Mouse (Mus musculus): ENCODE measurements around the gene Tnxb. TPM values are rescaled to one million over a fixed set of nuclear protein-coding genes. Genes with fewer than 3 reads are reported as not detected.
"Not testable (repeated sequence)": the region's sequence is repeated elsewhere in the genome, so short reads cannot be mapped to it uniquely, and the experiment has no call there.

Gene Tnxb
- polyA plus RNA-seq, 1 experiment from 2014 or later: 0.04 TPM

- H3K36me3 ChIP-seq (ENCODE audit: control insufficient read depth, insufficient read depth, low read length): no peaks in the 10 kb centered on the region
- H3K4me1 ChIP-seq (ENCODE audit: control insufficient read depth, insufficient read depth, low read length): peaks cover 4% of the 10 kb centered on the region; the same call in 1 of the 2 replicates
- peak overlapping the region; percentile 85 for H3K27ac ChIP-seq (ENCODE audit: low read depth, low read length)
- DNase-seq (ENCODE audit: low spot score) (peak; percentile 44), ATAC-seq (peak; percentile 66; the same call in 1 of the 2 replicates)
- no peaks in the 10 kb centered on the region for H3K27me3 ChIP-seq (replicated peaks; ENCODE audit: control insufficient read depth, insufficient read depth, low read length)
- H3K9me3 ChIP-seq (replicated peaks; ENCODE audit: control insufficient read depth, low read length): no peaks in the 10 kb centered on the region
- no peak overlapping the region for H3K4me2 ChIP-seq (ENCODE audit: low read length)
- H3K9ac ChIP-seq (ENCODE audit: low read length): no peak overlapping the region
- no peak overlapping the region for H3K4me3 ChIP-seq (ENCODE audit: low read depth, low read length)
- 53% methylated on average over 14 of the region's 14 CpGs for WGBS
These were observed 29.5 kb downstream of the Tnxb start for GRCm38 (mm10) chr17:34699575-34700408.

GRCm38 (mm10) chr17:34700671-34701071 lies 30.3 kb downstream of the Tnxb start:
- DNase-seq (ENCODE audit: low spot score): no peak
- Histone ChIP-seq H3K36me3 (ENCODE audit: control insufficient read depth, insufficient read depth, low read length) (no peaks in the 10 kb centered on the region), H3K27me3 (replicated peaks; ENCODE audit: control insufficient read depth, insufficient read depth, low read length) (no peaks in the 10 kb centered on the region), H3K4me2 (ENCODE audit: low read length) (no peak overlapping the region), H3K27ac (ENCODE audit: low read depth, low read length) (0 out of 2 replicates have a peak overlapping the region, but pooled peaks have one; percentile 21), H3K9me3 (replicated peaks; ENCODE audit: control insufficient read depth, low read length) (no peaks in the 10 kb centered on the region), H3K9ac (ENCODE audit: low read length) (no peak overlapping the region), H3K4me1 (ENCODE audit: control insufficient read depth, insufficient read depth, low read length) (peaks cover 4% of the 10 kb centered on the region; the same call in 1 of the 2 replicates), H3K4me3 (ENCODE audit: low read depth, low read length) (no peak overlapping the region)
- ATAC-seq: no peak
- 62% methylated on average over 2 of the region's 2 CpGs for WGBS

- not testable (repeated sequence) for H3K27ac ChIP-seq (ENCODE audit: low read depth, low read length); H3K36me3 ChIP-seq (ENCODE audit: control insufficient read depth, insufficient read depth, low read length); H3K9ac ChIP-seq (ENCODE audit: low read length); H3K9me3 ChIP-seq (replicated peaks; ENCODE audit: control insufficient read depth, low read length); H3K4me3 ChIP-seq (ENCODE audit: low read depth, low read length); ATAC-seq; H3K4me1 ChIP-seq (ENCODE audit: control insufficient read depth, insufficient read depth, low read length); H3K4me2 ChIP-seq (ENCODE audit: low read length); H3K27me3 ChIP-seq (replicated peaks; ENCODE audit: control insufficient read depth, insufficient read depth, low read length); DNase-seq (ENCODE audit: low spot score)
- WGBS: 85% methylated on average over 2 of the region's 2 CpGs
These were observed 36.1 kb downstream of the Tnxb start for GRCm38 (mm10) chr17:34706476-34706875.

- Histone ChIP-seq H3K9me3 (replicated peaks; ENCODE audit: control insufficient read depth, low read length) (no peaks in the 10 kb centered on the region), H3K27me3 (replicated peaks; ENCODE audit: control insufficient read depth, insufficient read depth, low read length) (no peaks in the 10 kb centered on the region), H3K4me3 (ENCODE audit: low read depth, low read length) (no peak overlapping the region), H3K9ac (ENCODE audit: low read length) (no peak overlapping the region), H3K4me1 (ENCODE audit: control insufficient read depth, insufficient read depth, low read length) (no peaks in the 10 kb centered on the region), H3K36me3 (ENCODE audit: control insufficient read depth, insufficient read depth, low read length) (no peaks in the 10 kb centered on the region), H3K27ac (ENCODE audit: low read depth, low read length) (no peak overlapping the region), H3K4me2 (ENCODE audit: low read length) (no peak overlapping the region)
- WGBS: 42% methylated on average over 6 of the region's 6 CpGs
- no peak for ATAC-seq
- DNase-seq (ENCODE audit: low spot score): peak; percentile 21
These were observed 42.6 kb downstream of the Tnxb start for GRCm38 (mm10) chr17:34712951-34713350.

GRCm38 (mm10) chr17:34714181-34714907 lies 44.0 kb downstream of the Tnxb start:
- ATAC-seq; H3K4me2 ChIP-seq (ENCODE audit: low read length); DNase-seq (ENCODE audit: low spot score); H3K36me3 ChIP-seq (ENCODE audit: control insufficient read depth, insufficient read depth, low read length); H3K27ac ChIP-seq (ENCODE audit: low read depth, low read length); H3K27me3 ChIP-seq (replicated peaks; ENCODE audit: control insufficient read depth, insufficient read depth, low read length); H3K4me1 ChIP-seq (ENCODE audit: control insufficient read depth, insufficient read depth, low read length); H3K4me3 ChIP-seq (ENCODE audit: low read depth, low read length); H3K9ac ChIP-seq (ENCODE audit: low read length); H3K9me3 ChIP-seq (replicated peaks; ENCODE audit: control insufficient read depth, low read length): not testable (repeated sequence)
- 84% methylated on average over 9 of the region's 9 CpGs for WGBS

- H3K9me3 ChIP-seq (replicated peaks; ENCODE audit: control insufficient read depth, low read length); H3K27me3 ChIP-seq (replicated peaks; ENCODE audit: control insufficient read depth, insufficient read depth, low read length); H3K27ac ChIP-seq (ENCODE audit: low read depth, low read length); H3K36me3 ChIP-seq (ENCODE audit: control insufficient read depth, insufficient read depth, low read length); ATAC-seq; H3K4me3 ChIP-seq (ENCODE audit: low read depth, low read length); H3K9ac ChIP-seq (ENCODE audit: low read length); H3K4me1 ChIP-seq (ENCODE audit: control insufficient read depth, insufficient read depth, low read length); H3K4me2 ChIP-seq (ENCODE audit: low read length); DNase-seq (ENCODE audit: low spot score): not testable (repeated sequence)
- WGBS: 84% methylated on average over 5 of the region's 5 CpGs
These were observed 44.6 kb downstream of the Tnxb start for GRCm38 (mm10) chr17:34714908-34715445.

DNA sequence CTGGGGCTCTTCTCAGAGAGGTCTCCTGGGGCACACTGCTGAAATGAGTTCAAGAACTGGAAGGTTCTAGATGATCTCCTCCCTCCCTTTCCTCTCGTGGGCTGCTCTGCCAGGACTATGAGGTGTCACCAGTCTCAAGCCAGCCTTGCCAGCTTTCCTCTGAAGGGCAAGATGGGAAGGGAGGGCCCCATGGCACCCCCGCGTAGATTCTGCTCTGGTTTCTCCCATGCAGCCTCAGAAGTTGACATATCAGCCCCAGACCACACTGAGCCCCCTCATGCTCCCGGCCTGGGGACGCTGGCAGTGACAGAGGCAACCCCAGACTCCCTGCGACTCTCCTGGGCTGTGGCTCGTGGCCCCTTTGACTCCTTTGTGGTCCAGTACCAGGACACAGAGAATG lies 45.1 kb downstream of the Tnxb start:
- not testable (repeated sequence) for H3K9me3 ChIP-seq (replicated peaks; ENCODE audit: control insufficient read depth, low read length); H3K4me1 ChIP-seq (ENCODE audit: control insufficient read depth, insufficient read depth, low read length); H3K4me2 ChIP-seq (ENCODE audit: low read length); H3K27me3 ChIP-seq (replicated peaks; ENCODE audit: control insufficient read depth, insufficient read depth, low read length); H3K27ac ChIP-seq (ENCODE audit: low read depth, low read length); H3K9ac ChIP-seq (ENCODE audit: low read length); H3K36me3 ChIP-seq (ENCODE audit: control insufficient read depth, insufficient read depth, low read length); H3K4me3 ChIP-seq (ENCODE audit: low read depth, low read length); DNase-seq (ENCODE audit: low spot score); ATAC-seq
- WGBS: 89% methylated on average over 6 of the region's 7 CpGs

DNA sequence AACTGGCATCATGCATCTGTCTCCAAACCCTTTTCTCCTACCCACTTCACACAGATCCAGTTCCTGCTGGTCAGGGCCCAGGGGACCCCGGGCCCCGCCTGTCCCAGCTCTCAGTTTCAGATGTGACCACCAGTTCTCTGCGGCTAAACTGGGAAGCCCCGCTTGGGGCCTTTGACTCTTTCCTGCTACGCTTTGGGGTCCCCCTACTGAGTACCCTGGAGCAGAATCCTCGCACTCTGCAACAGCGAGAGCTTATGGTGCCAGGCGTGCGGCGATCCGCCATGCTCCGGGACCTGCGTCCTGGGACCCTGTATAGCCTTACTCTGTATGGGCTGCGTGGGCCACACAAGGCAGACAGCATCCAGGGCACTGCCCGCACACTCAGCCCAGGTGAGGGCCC lies 45.9 kb downstream of the Tnxb start:
- no peaks in the 10 kb centered on the region for H3K4me1 ChIP-seq (ENCODE audit: control insufficient read depth, insufficient read depth, low read length)
- no peaks in the 10 kb centered on the region for H3K9me3 ChIP-seq (replicated peaks; ENCODE audit: control insufficient read depth, low read length)
- ATAC-seq (no peak), DNase-seq (ENCODE audit: low spot score) (no peak)
- H3K4me3 ChIP-seq (ENCODE audit: low read depth, low read length): no peak overlapping the region
- no peak overlapping the region for H3K9ac ChIP-seq (ENCODE audit: low read length)
- H3K4me2 ChIP-seq (ENCODE audit: low read length): no peak overlapping the region
- no peaks in the 10 kb centered on the region for H3K36me3 ChIP-seq (ENCODE audit: control insufficient read depth, insufficient read depth, low read length)
- WGBS: 86% methylated on average over 15 of the region's 15 CpGs
- H3K27ac ChIP-seq (ENCODE audit: low read depth, low read length): no peak overlapping the region
- no peaks in the 10 kb centered on the region for H3K27me3 ChIP-seq (replicated peaks; ENCODE audit: control insufficient read depth, insufficient read depth, low read length)
